Mouse (Mus musculus) left cerebral cortex, adult 2 months (tissue): Measurements from ENCODE around the gene Fgfr2. TPM values are rescaled to one million over a fixed set of nuclear protein-coding genes. Genes with fewer than 3 reads are reported as not detected.

Experiments used
- DNase-seq, 2 experiments: peaks; one replicate each; pipeline ENCODE4 v3.0.0; 2021 to 2022; ENCODE audit warnings: low spot score in 2 of 2, mixed read lengths in 1 of 2; ENCODE audit errors: extremely low spot score in 1 of 2
- H3K27ac ChIP-seq: fragments of 200-600 bp; 2 replicates; pipeline ENCODE4 v1.8.1; 2022
- H3K4me3 ChIP-seq: fragments of 200-600 bp; 2 replicates; pipeline ENCODE4 v1.8.1; 2022
- CTCF ChIP-seq: fragments of 200-600 bp; IDR thresholded peaks from 2 replicates; pipeline ENCODE4 v1.8.1; 2022; ENCODE audit warnings: antibody characterized with exemption, mild to moderate bottlenecking, moderate library complexity
- intact Hi-C: fragments of 180-260 bp; cut with DNase I; formaldehyde crosslinking; loops from one replicate; pipeline ENCODE4 v1.15.1; 2025
- total RNA-seq, 2 experiments: library from RNA; stranded (reverse); gene quantifications; 2 replicates each; pipeline ENCODE4 v1.2.3; 2021

The Fgfr2 gene
- total RNA-seq, 2 experiments from 2014 or later: 47.3 to 47.4 TPM

- Histone ChIP-seq H3K4me3 (peak overlapping the region; percentile 72), H3K27ac (peak overlapping the region; percentile 67; the same call in 1 of the 2 replicates)
- no peak for TF ChIP-seq CTCF
- no peak for DNase-seq
- intact Hi-C loops: no loop called here
Observed at GRCm38 (mm10) chr7:131970255-131970654, 1152.9 kb downstream of the Fgfr2 start.

GRCm38 (mm10) chr7:131966916-131967494, 1156.1 kb downstream of the Fgfr2 start:
- Histone ChIP-seq H3K27ac (peak overlapping the region; percentile 98), H3K4me3 (peak overlapping the region; percentile 72)
- intact Hi-C loops: loop anchor here (2.0 to 5.0 kb wide), 5 partner anchors 60 to 246 kb away; no protein-coding TSS in a partner anchor
- peak; percentile 42 to 52 for DNase-seq
- TF ChIP-seq CTCF: no peak; the same call in none of the 2 replicates

GRCm38 (mm10) chr7:131966023-131966915, 1156.9 kb downstream of the Fgfr2 start, which contains the start of gene Gpr26:
Gene Gpr26, plus strand, starts transcription at chr7:131966460.
- DNase-seq: peak; percentile 60 to 63
- peak within 1 kb of the TSS; percentile 72 for H3K4me3 ChIP-seq
- intact Hi-C loops: loop anchor here (2.0 to 5.0 kb wide), 5 partner anchors 59 to 247 kb away; no protein-coding TSS in a partner anchor
- TF ChIP-seq CTCF: no peak; the same call in 1 of the 2 replicates
- H3K27ac ChIP-seq: peak within 1 kb of the TSS; percentile 98

GRCm38 (mm10) chr7:131960551-131960950, 1162.6 kb downstream of the Fgfr2 start:
- no peak overlapping the region for H3K4me3 ChIP-seq

GRCm38 (mm10) chr7:131958705-131959104, 1164.4 kb downstream of the Fgfr2 start:
- Histone ChIP-seq H3K27ac (peak overlapping the region; percentile 32; the same call in 1 of the 2 replicates), H3K4me3 (no peak overlapping the region)
- DNase-seq: no peak
- intact Hi-C loops: no loop called here
- TF ChIP-seq CTCF: no peak

More at GRCm38 (mm10) chr7:131960551-131960950, 1162.6 kb downstream of the Fgfr2 start:
- no peak for DNase-seq
- intact Hi-C loops: no loop called here
- no peak for TF ChIP-seq CTCF
- H3K27ac ChIP-seq: no peak overlapping the region

- no peak for DNase-seq
- no peak overlapping the region for H3K4me3 ChIP-seq
- no peak overlapping the region for H3K27ac ChIP-seq
- intact Hi-C loops: loop anchor here (5.0 kb wide), 1 partner anchor 46 kb away; no protein-coding TSS in a partner anchor
- TF ChIP-seq CTCF: no peak
Observed at GRCm38 (mm10) chr7:131953402-131953801, 1169.7 kb downstream of the Fgfr2 start.

GRCm38 (mm10) chr7:131951131-131951530, 1172.0 kb downstream of the Fgfr2 start:
- no peak for DNase-seq
- Histone ChIP-seq H3K4me3 (no peak overlapping the region), H3K27ac (peak overlapping the region; percentile 22; the same call in 1 of the 2 replicates)
- TF ChIP-seq CTCF: no peak
- intact Hi-C loops: loop anchor here (5.0 kb wide), 1 partner anchor 44 kb away; no protein-coding TSS in a partner anchor

GRCm38 (mm10) chr7:131937611-131938010, 1185.5 kb downstream of the Fgfr2 start:
- Histone ChIP-seq H3K27ac (no peak overlapping the region), H3K4me3 (no peak overlapping the region)
- TF ChIP-seq CTCF: no peak
- DNase-seq: no peak
- intact Hi-C loops: no loop called here

GRCm38 (mm10) chr7:131927288-131928050, 1195.7 kb downstream of the Fgfr2 start:
- Histone ChIP-seq H3K27ac (no peak overlapping the region), H3K4me3 (no peak overlapping the region)
- no peak for DNase-seq
- intact Hi-C loops: no loop called here
- TF ChIP-seq CTCF: no peak

GRCm38 (mm10) chr7:131917384-131917783, 1205.8 kb downstream of the Fgfr2 start:
- intact Hi-C loops: no loop called here
- H3K27ac ChIP-seq: no peak overlapping the region
- no peak for DNase-seq
- TF ChIP-seq CTCF: no peak
- H3K4me3 ChIP-seq: no peak overlapping the region

GRCm38 (mm10) chr7:131909611-131910010, 1213.5 kb downstream of the Fgfr2 start:
- peak; percentile 33 to 54 for DNase-seq
- H3K27ac ChIP-seq: no peak overlapping the region
- intact Hi-C loops: loop anchor here (5.0 kb wide), 1 partner anchor 43 kb away; no protein-coding TSS in a partner anchor
- TF ChIP-seq CTCF: no peak
- no peak overlapping the region for H3K4me3 ChIP-seq
